Mouse (Mus musculus) CD4-positive, CD25-positive, alpha-beta regulatory T cell, adult 2 months (primary cell): ENCODE results near the gene Ccdc141.

ENCODE experiments used
- DNase-seq: peaks from one replicate; pipeline ENCODE4 v3.0.0-alpha.2; 2012; ENCODE audit warnings: low read depth, low spot score

Ccdc141 gene

DNA sequence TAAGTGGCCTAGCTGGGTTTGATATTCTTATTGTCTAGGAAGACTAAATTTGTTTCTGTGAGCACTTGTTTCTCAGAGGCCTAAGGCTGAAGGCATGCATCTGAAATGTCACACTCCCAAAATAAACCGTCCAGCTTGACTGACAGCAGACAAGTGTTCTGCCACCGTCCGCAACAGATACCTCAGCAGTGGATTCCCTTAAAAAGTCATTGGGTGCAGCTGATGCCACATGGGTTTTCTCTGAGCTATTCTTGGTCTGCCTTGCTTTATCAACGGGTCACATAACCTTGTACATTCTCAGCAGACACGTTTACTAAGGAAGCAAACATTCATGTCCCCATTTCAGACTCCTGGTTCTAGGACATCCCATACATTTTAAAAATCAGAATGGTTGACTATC, 188.7 kb downstream of the Ccdc141 start:
- no peak for DNase-seq

- DNase-seq = peak; percentile 54
Observed at GRCm38 (mm10) chr2:76980146-76980545, 190.3 kb downstream of the Ccdc141 start.

- no peak for DNase-seq
Observed at GRCm38 (mm10) chr2:76977650-76978049, 192.8 kb downstream of the Ccdc141 start.

DNA sequence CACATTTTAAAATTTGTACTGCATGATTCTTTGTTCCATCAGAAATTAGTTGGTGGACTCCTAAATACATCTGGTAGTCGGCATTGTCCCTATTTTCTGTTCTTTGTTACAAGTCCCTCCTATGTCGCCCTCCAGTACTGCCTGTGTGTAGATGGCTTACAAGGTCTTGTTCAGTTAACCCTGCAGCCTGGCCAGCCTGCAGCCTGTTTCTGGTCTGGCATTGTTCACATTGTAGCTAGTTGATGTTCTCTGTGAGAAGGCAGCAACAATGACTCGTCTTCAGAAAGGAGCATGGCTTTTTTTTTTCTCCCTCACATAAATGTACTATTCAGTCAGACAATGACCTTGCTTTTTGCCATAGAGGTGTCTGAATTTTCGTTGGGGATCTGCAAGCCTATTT, 198.4 kb downstream of the Ccdc141 start:
- no peak for DNase-seq

GRCm38 (mm10) chr2:76971069-76971468, 199.4 kb downstream of the Ccdc141 start:
- DNase-seq = no peak

- peak; percentile 18 for DNase-seq
Observed at GRCm38 (mm10) chr2:76970669-76971068, 199.8 kb downstream of the Ccdc141 start.

DNA sequence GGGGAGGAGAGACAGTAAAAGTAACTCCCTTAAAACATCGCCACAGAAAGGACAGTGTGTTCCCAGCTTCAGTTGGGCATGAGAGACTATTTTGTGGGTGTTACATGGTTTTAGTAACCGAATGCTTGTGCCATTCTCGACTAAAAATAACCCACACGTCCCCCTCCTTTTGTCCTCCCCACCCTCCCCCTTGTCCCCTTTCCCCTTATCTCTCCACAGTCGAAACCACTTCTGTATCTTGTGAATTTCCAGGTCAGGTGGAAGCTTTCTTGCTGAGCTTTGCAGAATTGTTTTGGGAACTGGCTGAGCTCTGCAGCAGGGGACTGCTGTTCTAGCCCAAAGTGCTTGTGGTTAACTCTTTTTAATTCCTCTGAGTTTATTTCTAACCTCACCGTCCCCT, 200.2 kb downstream of the Ccdc141 start:
- no peak for DNase-seq

DNA sequence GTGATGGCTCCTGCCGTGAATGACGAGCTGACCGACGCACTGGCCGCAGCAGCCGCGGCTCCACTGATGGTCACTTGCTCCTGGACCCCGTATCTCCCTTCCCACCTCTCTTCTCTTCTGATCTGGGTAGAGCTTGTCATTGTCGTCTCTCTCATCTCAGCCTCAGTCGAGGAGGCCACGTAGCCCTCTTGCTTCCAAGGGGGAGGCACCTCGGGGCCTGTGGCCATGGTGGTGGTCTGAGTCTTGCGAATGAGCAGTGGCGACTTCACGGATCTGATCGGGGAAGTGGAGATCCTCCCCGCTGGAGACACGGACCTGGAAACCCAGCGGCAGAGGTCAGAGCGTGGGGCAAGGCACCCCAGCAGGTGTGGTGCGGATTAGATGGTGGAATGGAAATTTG, 200.8 kb downstream of the Ccdc141 start:
- DNase-seq = no peak

- DNase-seq = peak; percentile 56
Observed at GRCm38 (mm10) chr2:76968919-76969318, 201.5 kb downstream of the Ccdc141 start.

DNA sequence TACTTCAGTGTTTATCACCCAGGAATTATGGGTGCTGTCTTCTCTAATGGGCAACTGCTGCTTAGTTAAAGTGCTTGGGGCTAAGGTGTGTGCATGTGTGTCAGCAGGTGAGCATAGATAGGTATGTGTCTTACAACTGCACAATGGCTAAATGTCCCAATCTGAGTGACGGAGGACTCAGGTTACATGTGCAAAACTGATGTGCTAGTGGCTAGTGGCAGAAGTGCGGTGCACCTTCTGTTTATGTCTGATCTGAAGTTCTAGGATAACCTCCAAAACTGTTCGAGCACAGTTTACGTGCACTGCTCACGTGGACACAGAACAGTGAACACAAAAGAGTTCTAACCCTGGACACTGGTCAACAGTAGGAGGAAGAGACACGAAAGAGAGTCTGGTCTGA, 203.9 kb downstream of the Ccdc141 start:
- DNase-seq = no peak

- DNase-seq = no peak
Observed at GRCm38 (mm10) chr2:76966013-76966412, 204.4 kb downstream of the Ccdc141 start.

DNA sequence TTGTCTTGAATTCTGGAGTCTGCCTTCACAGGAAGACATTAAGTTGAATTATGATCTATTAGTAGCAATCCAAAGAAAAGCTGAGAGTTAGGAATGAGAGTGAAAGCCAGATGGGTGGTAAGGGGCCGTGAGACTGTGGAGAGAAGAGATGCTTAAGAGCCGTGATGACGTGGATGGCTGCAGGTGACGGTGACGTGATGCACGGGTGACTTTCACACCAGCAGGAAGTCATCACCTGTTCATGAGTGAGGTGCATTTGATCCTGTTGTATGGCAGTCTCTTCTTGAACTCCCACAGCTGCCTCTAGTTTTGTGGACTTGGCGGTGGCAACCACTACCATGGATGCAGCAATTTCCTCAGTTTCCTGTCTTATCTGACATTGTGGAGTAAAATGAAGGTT, 204.9 kb downstream of the Ccdc141 start:
- DNase-seq = no peak

DNA sequence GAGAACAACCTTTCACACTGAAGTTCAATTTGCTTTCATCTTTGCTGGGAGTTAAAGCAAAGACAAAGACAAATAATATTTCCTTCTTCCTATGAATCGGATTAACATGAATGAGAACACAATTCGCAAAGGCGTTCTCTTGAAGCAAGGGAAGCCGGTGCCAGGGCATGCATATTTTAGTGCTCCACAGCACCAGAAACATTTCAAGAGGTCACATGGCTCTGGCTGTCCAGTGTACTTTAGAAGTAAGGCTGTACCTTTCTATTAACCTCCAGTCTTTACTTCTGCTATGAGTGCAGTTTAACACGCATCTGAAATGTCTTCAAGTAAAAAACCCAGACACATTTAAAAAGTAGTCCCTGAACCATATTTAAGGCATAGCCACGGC, 208.4 kb downstream of the Ccdc141 start:
- no peak for DNase-seq

- DNase-seq = no peak
Observed at GRCm38 (mm10) chr2:76961420-76962044, 208.9 kb downstream of the Ccdc141 start.
